Mouse (Mus musculus): Measurements from ENCODE around the gene Ufc1.

- no peak for TF ChIP-seq CTCF (IDR thresholded peaks at IDR 0.05; ENCODE audit: extremely low read depth, insufficient read depth, insufficient read length, insufficient replicate concordance)
- TF ChIP-seq POLR2A (IDR thresholded peaks at IDR 0.05; ENCODE audit: low read depth, low read length), result no peak
These were observed 6.5 kb downstream of the Ufc1 start for GRCm38 (mm10) chr1:171288328-171288727.

All from spleen, adult 2 months (tissue).